Mouse (Mus musculus): ENCODE measurements at regions not wholly inside any gene's neighbourhood (a gene's known extent, or its start where the extent isn't known, plus 50 kb on each side); places are given as distances from the start of the nearest gene placed in this dataset.

GRCm38 (mm10) chr10:126473050-126473719 lies 428.0 kb downstream of the Atp23 start:
- no peak for TF ChIP-seq CTCF (IDR thresholded peaks at IDR 0.05)
- no peak for TF ChIP-seq EP300 (IDR thresholded peaks at IDR 0.05; ENCODE audit: insufficient read depth, low read depth, low read length)
- no peak for TF ChIP-seq POLR2A (IDR thresholded peaks at IDR 0.05; ENCODE audit: insufficient read depth, low read depth, low read length)

Measured in heart, adult 2 months (tissue).